Mouse (Mus musculus): ENCODE measurements around the gene Ndufa11. TPM values are rescaled to one million over a fixed set of nuclear protein-coding genes. Genes with fewer than 3 reads are reported as not detected.

Ndufa11 gene
- polyA plus RNA-seq, 1 experiment from 2014 or later, result 406 TPM

GRCm38 (mm10) chr17:56706515-56706914 lies 11.1 kb upstream of the Ndufa11 start:
- Histone ChIP-seq H3K4me1 (ENCODE audit: control insufficient read depth, insufficient read depth, low read length) (no peaks in the 10 kb centered on the region), H3K9me3 (ENCODE audit: control insufficient read depth, low read length) (no peaks in the 10 kb centered on the region), H3K27me3 (ENCODE audit: control insufficient read depth, insufficient read depth, low read length) (no peaks in the 10 kb centered on the region), H3K9ac (ENCODE audit: low read length) (no peak overlapping the region), H3K4me3 (ENCODE audit: low read depth, low read length) (no peak overlapping the region), H3K36me3 (ENCODE audit: control insufficient read depth, insufficient read depth, low read length) (peaks cover 55% of the 10 kb centered on the region), H3K4me2 (ENCODE audit: low read depth) (no peak overlapping the region), H3K27ac (ENCODE audit: low read depth, low read length) (no peak overlapping the region)
- 100% methylated on average over 1 of the region's 1 CpGs for WGBS
- ATAC-seq (ENCODE audit: insufficient read depth, low FRiP score, low TSS enrichment) (no peak), DNase-seq (ENCODE audit: low spot score) (no peak)

DNA sequence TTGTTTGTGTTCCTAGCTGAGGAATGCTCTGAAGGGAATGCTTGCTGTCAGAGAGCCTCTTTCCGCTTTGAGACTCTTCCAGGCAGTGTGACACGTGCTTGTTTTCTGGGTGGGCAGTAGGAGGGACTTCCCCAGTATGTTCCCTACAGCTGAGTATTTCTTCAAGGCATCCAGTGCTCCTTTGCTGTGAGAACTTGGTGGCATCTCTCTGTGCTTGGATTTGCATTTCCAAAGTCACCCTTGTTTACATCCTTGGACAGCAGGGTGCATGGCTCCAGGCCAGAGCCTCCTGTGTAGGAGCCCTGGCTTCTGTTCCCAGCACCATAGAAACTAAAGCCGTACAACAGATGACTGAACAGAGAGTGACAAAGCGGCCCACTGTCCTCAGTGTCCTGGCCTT lies 8.9 kb upstream of the Ndufa11 start:
- Histone ChIP-seq H3K9me3 (ENCODE audit: control insufficient read depth, low read length) (no peaks in the 10 kb centered on the region), H3K27ac (ENCODE audit: low read depth, low read length) (no peak overlapping the region), H3K4me2 (ENCODE audit: low read depth) (no peak overlapping the region), H3K27me3 (ENCODE audit: control insufficient read depth, insufficient read depth, low read length) (no peaks in the 10 kb centered on the region), H3K4me1 (ENCODE audit: control insufficient read depth, insufficient read depth, low read length) (no peaks in the 10 kb centered on the region), H3K4me3 (ENCODE audit: low read depth, low read length) (no peak overlapping the region), H3K36me3 (ENCODE audit: control insufficient read depth, insufficient read depth, low read length) (peaks cover 55% of the 10 kb centered on the region), H3K9ac (ENCODE audit: low read length) (no peak overlapping the region)
- DNase-seq (ENCODE audit: low spot score) (no peak), ATAC-seq (ENCODE audit: insufficient read depth, low FRiP score, low TSS enrichment) (no peak)
- 92% methylated on average over 4 of the region's 4 CpGs for WGBS

DNA sequence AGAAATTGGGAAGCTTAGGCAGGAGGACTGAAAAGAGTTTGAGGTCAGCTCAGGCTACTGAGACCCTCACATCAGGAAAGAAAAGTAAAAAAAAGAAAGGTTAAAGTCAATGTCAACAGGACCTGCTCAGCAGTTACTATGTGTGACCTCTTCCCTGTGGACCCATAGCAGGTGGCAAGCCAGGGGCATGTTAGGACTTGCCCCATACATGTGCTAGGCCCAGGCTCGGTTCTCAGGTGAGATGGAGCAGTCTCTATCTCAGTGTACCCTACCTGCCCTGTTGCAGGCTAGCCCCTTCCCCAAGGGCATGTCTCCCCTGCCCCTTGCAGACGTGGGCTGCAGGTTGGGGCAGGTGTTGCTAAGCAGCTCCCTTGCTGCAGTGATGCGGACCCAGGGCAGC lies 7.9 kb upstream of the Ndufa11 start:
- ATAC-seq (ENCODE audit: insufficient read depth, low FRiP score, low TSS enrichment) (no peak), DNase-seq (ENCODE audit: low spot score) (no peak)
- H3K9ac ChIP-seq (ENCODE audit: low read length), result no peak overlapping the region
- no peaks in the 10 kb centered on the region for H3K27me3 ChIP-seq (ENCODE audit: control insufficient read depth, insufficient read depth, low read length)
- no peak overlapping the region for H3K27ac ChIP-seq (ENCODE audit: low read depth, low read length)
- no peak overlapping the region for H3K4me2 ChIP-seq (ENCODE audit: low read depth)
- H3K36me3 ChIP-seq (ENCODE audit: control insufficient read depth, insufficient read depth, low read length), result peaks cover 51% of the 10 kb centered on the region
- WGBS, result 94% methylated on average over 3 of the region's 3 CpGs
- H3K4me3 ChIP-seq (ENCODE audit: low read depth, low read length), result no peak overlapping the region
- no peaks in the 10 kb centered on the region for H3K9me3 ChIP-seq (ENCODE audit: control insufficient read depth, low read length)
- no peaks in the 10 kb centered on the region for H3K4me1 ChIP-seq (ENCODE audit: control insufficient read depth, insufficient read depth, low read length)

- Histone ChIP-seq H3K27me3 (ENCODE audit: control insufficient read depth, insufficient read depth, low read length) (no peaks in the 10 kb centered on the region), H3K9ac (ENCODE audit: low read length) (peak overlapping the region; percentile 29; the same call in 1 of the 2 replicates), H3K4me2 (ENCODE audit: low read depth) (no peak overlapping the region), H3K4me1 (ENCODE audit: control insufficient read depth, insufficient read depth, low read length) (peaks cover 10% of the 10 kb centered on the region; the same call in 1 of the 2 replicates), H3K4me3 (ENCODE audit: low read depth, low read length) (0 out of 2 replicates have a peak overlapping the region, but pooled peaks have one; percentile 4), H3K9me3 (ENCODE audit: control insufficient read depth, low read length) (no peaks in the 10 kb centered on the region), H3K36me3 (ENCODE audit: control insufficient read depth, insufficient read depth, low read length) (peaks cover 11% of the 10 kb centered on the region), H3K27ac (ENCODE audit: low read depth, low read length) (no peak overlapping the region)
- 60% methylated on average over 11 of the region's 11 CpGs for WGBS
- DNase-seq (ENCODE audit: low spot score) (no peak), ATAC-seq (ENCODE audit: insufficient read depth, low FRiP score, low TSS enrichment) (no peak)
Observed at GRCm38 (mm10) chr17:56715360-56715759, 2.2 kb upstream of the Ndufa11 start.

DNA sequence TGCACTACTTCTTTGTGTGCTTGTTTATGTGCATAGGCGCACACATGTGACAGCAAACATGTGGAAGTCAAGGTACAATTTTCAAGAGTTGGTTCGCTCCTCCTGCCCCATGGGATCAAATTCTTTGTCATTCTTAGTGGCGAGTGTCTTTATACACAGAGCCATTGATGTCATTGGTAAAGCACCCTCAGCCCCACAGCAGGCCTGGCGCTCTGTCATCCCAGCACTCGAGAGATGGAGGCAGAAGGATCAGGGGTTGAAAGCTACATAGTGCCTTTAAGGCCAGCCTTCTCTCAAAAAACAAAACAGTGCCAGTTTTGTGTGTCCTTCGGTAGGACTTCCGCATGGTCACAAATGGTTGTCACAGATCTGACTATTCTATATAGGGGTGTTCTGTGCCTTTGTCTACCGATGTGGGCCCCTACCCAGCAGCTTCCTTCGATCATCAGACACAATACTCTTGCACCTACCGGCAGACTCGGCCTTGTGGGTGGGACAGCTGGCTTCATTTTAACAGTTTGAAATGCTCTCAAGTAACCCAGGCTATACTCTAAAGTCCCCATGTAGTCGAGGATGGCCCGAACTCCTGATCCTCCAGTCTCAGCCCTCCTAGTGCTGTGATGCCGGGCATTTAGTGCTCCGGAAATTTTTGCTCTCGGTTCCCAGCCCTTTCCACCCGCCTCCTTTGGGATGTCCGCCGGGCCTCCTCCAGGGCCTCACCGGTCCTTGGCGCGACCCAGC lies 1.5 kb upstream of the Ndufa11 start:
- Histone ChIP-seq H3K9me3 (ENCODE audit: control insufficient read depth, low read length) (no peaks in the 10 kb centered on the region), H3K9ac (ENCODE audit: low read length) (peak overlapping the region; percentile 65), H3K36me3 (ENCODE audit: control insufficient read depth, insufficient read depth, low read length) (peaks cover 4% of the 10 kb centered on the region), H3K4me3 (ENCODE audit: low read depth, low read length) (peak overlapping the region; percentile 82), H3K27ac (ENCODE audit: low read depth, low read length) (peak overlapping the region; percentile 39; the same call in 1 of the 2 replicates), H3K27me3 (ENCODE audit: control insufficient read depth, insufficient read depth, low read length) (no peaks in the 10 kb centered on the region), H3K4me1 (ENCODE audit: control insufficient read depth, insufficient read depth, low read length) (peaks cover 10% of the 10 kb centered on the region; the same call in 1 of the 2 replicates), H3K4me2 (ENCODE audit: low read depth) (peak overlapping the region; percentile 72)
- 26% methylated on average over 22 of the region's 22 CpGs for WGBS
- DNase-seq (ENCODE audit: low spot score), result no peak
- ATAC-seq (ENCODE audit: insufficient read depth, low FRiP score, low TSS enrichment), result no peak

DNA sequence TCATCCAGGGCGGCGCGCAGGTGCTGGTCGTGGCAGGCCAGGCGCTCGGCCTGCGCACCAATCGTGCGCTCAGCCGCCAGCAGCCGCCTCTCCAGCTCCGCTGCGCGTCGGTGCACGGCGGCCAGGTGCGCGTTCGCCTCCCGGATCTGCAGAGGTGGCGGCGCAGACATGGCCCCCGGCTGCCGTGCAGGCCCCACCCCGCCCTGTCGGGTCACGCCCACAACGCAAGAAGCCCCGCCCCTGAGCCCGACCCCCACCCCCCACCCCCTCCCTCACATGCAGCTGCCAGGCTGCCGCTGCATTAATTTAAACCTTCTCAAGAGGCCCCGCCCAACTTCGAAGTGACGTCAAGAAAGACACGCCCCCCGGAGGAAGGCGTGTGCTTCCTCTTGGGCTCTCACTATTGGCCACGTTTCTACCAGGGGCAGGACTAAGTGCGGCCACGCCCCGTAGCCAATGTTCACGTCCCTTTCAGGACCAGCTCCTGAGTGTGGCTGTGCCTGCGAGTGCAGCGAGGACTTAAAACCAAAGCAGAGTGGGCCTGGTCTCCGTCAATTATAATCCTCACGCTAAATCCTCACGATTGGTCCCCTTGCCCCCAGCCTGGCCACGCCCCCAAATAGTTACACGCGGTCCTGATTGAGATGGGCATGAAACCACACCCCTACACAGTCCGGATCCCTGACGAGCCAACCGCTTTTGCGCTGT lies 758 bp upstream of the Ndufa11 start:
- no peaks in the 10 kb centered on the region for H3K9me3 ChIP-seq (ENCODE audit: control insufficient read depth, low read length)
- DNase-seq (ENCODE audit: low spot score) (peak; percentile 99), ATAC-seq (ENCODE audit: insufficient read depth, low FRiP score, low TSS enrichment) (peak; percentile 92)
- peak overlapping the region; percentile 65 for H3K9ac ChIP-seq (ENCODE audit: low read length)
- under 1% methylated on average over 55 of the region's 55 CpGs for WGBS
- H3K4me1 ChIP-seq (ENCODE audit: control insufficient read depth, insufficient read depth, low read length), result peaks cover 10% of the 10 kb centered on the region; the same call in 1 of the 2 replicates
- H3K27ac ChIP-seq (ENCODE audit: low read depth, low read length), result peak overlapping the region; percentile 46; the same call in 1 of the 2 replicates
- H3K27me3 ChIP-seq (ENCODE audit: control insufficient read depth, insufficient read depth, low read length), result no peaks in the 10 kb centered on the region
- peaks cover 2% of the 10 kb centered on the region for H3K36me3 ChIP-seq (ENCODE audit: control insufficient read depth, insufficient read depth, low read length)
- peak overlapping the region; percentile 72 for H3K4me2 ChIP-seq (ENCODE audit: low read depth)
- peak overlapping the region; percentile 82 for H3K4me3 ChIP-seq (ENCODE audit: low read depth, low read length)

DNA sequence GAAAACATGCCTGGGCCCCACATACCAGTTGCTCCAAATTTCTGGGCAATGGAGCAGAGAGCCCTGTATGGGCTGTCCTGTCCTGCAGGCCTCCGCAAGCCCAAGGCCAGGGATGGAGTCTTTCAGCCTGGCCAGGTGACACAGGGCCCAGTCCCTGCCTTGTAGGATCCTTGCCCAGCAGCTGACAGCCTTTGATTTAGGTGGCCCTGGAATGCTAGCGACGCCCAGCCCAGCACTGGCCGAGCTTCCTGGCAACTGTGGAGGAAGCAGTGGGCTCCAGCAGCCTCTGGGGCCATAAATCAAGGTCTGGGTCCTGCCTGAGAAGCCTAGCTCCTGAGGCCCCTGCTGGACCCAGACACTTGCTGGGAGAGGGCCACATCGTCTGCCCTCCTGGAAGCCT lies 4.9 kb downstream of the Ndufa11 start:
- DNase-seq (ENCODE audit: low spot score) (no peak), ATAC-seq (ENCODE audit: insufficient read depth, low FRiP score, low TSS enrichment) (no peak)
- Histone ChIP-seq H3K27me3 (ENCODE audit: control insufficient read depth, insufficient read depth, low read length) (no peaks in the 10 kb centered on the region), H3K4me2 (ENCODE audit: low read depth) (no peak overlapping the region), H3K27ac (ENCODE audit: low read depth, low read length) (no peak overlapping the region), H3K9me3 (ENCODE audit: control insufficient read depth, low read length) (no peaks in the 10 kb centered on the region), H3K4me3 (ENCODE audit: low read depth, low read length) (no peak overlapping the region), H3K4me1 (ENCODE audit: control insufficient read depth, insufficient read depth, low read length) (peaks cover 4% of the 10 kb centered on the region), H3K9ac (ENCODE audit: low read length) (no peak overlapping the region), H3K36me3 (ENCODE audit: control insufficient read depth, insufficient read depth, low read length) (peaks cover 6% of the 10 kb centered on the region)
- 41% methylated on average over 5 of the region's 5 CpGs for WGBS

DNA sequence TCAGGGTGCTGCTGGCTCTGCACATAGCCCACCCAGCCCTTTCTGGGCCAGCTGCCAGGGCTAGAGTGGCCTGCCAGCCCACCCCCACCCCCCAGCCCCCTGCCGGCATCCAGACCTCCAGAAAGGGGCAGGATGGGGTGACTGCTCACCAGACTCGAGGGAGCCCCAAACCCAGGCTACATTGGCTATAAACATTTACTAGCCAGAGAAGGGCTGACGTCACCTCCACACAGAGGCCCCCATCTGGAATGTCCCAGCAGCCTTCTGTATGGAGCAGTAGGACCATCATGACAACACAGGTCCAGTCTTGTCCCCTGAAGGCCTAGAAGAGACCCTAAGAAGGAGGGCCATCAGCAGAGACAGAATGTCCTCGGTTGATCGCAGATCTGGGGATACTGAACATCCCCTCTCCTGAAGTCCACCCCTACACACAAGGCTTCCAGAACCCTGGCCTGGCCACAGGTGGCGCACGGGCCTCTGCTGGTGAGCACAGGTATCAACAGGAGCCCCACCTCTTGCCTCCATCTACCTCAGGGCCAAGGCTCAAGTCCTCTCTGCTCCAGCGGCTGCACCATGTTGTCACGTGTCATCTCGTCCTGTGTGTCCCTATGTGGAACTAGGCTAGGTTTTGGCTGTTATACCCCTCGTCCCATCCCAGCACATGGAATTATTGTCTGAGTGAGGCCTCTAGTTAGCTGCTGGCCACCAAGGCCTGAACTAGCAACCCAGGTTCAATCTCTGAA lies 6.0 kb downstream of the Ndufa11 start:
- ATAC-seq (ENCODE audit: insufficient read depth, low FRiP score, low TSS enrichment), result no peak
- 88% methylated on average over 11 of the region's 11 CpGs for WGBS
- no peaks in the 10 kb centered on the region for H3K9me3 ChIP-seq (ENCODE audit: control insufficient read depth, low read length)
- H3K4me2 ChIP-seq (ENCODE audit: low read depth), result no peak overlapping the region
- H3K4me1 ChIP-seq (ENCODE audit: control insufficient read depth, insufficient read depth, low read length), result peaks cover 3% of the 10 kb centered on the region
- H3K9ac ChIP-seq (ENCODE audit: low read length), result no peak overlapping the region
- no peak overlapping the region for H3K4me3 ChIP-seq (ENCODE audit: low read depth, low read length)
- H3K36me3 ChIP-seq (ENCODE audit: control insufficient read depth, insufficient read depth, low read length), result peaks cover 6% of the 10 kb centered on the region
- H3K27ac ChIP-seq (ENCODE audit: low read depth, low read length), result no peak overlapping the region
- no peak for DNase-seq (ENCODE audit: low spot score)
- H3K27me3 ChIP-seq (ENCODE audit: control insufficient read depth, insufficient read depth, low read length), result no peaks in the 10 kb centered on the region
